Mouse (Mus musculus) megakaryocyte-erythroid progenitor cell, adult 5-6 weeks (primary cell): ENCODE measurements around the gene Mapk3. TPM values are rescaled to one million over a fixed set of nuclear protein-coding genes. Genes with fewer than 3 reads are reported as not detected.

Experiments
- ATAC-seq: replicated peaks from 2 replicates; pipeline ENCODE4 v1.8.0; 2016; ENCODE audit warnings: mild to moderate bottlenecking, inconsistent platforms; ENCODE audit not compliant: severe bottlenecking, poor library complexity, low FRiP score, low TSS enrichment
- total RNA-seq, 2 experiments: library from RNA; stranded (forward) in 1 of 2; stranded (reverse) in 1 of 2; fragments of 200-1000, 215-1000 nt in 1 of 2; fragments of >200 nt in 1 of 2; fragmentation: Nextera tagmentation in 1 of 2; gene quantifications; 2 replicates each; pipeline ENCODE4 v1.2.3; 2014 to 2017

The Mapk3 gene
- total RNA-seq, 2 experiments from 2014 or later, result 20.1 to 41.0 TPM

DNA sequence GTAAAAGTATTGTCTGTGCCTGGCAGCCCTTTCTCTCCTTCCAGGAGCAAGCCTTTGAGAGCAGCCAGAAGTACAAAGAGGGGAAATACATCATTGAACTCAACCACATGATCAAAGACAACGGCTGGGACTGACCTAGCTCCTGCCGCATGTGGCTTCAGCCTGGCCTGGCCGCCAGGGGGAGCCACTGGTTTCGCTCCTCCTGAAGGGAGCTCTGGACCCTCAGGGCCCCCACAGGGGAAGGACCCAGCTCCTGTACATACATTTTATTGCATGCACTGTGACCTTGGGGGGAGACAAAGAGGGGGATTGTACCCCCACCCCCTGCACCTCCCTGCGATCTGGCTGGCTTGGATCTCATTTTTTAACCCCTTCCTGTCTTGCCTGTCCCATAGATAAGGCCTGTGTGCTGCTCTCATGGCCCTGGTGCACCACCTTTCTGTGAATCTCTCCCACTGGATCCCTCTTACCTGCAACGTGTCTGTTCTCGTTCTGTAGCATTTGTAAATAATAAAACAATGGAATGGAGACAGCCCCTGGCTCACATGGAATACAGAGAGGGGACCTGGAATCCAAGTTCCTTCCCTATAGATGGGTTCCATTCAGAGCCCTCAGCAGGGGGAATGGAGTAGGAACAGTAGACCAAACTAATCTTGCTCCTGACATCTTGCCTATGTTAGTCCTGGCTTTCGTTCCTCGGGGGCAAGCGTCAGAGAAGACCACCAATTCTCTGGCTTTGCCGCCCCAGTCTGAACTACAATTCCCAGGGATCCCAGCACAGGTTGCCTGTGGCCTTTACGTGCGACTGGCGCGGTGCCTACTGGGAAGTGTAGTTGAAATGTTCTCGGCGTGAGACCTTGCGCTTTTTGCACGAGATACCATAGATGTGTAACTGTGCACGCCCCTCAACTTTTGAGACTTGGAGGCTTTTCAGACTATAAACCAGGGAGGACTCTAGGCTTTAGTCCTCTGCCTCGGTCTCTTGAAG, 20.9 kb downstream of the Mapk3 start:
- peak; percentile 48 for ATAC-seq

DNA sequence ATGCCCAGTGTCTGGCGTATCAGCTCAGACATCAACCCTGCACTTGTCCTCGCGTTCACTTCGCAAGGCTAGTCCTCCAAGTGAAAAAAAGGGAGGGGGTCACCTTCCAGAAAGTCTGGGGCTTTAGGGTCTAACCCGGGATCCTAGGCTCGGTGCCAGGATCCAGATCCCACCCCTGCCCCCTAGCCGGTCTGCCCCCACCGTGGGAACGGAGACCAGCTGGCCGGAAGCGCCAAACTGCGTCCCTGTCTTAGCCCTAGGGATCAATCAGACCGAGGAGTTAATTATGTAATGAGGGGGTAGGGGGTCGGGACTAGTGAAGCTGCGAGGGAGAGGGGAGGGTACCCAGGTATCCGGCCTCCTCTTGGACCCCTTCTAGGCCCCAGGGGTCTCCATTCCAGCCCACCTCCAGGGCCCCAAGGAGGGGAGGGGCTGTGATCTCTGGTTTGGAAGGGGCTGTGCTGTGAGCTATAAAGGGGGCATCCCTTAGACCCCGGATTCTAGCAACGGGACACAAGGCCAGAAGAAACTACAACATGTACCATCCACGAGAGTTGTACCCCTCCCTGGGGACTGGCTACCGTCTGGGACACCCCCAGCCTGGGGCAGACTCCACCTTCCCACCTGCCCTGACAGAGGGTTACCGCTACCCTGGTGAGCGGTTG, 21.7 kb downstream of the Mapk3 start, which contains the start of gene Tbx6:
Tbx6 (plus strand) TSS at position 513 of the 665 bp plus-strand sequence.
- ATAC-seq, result no peak

DNA sequence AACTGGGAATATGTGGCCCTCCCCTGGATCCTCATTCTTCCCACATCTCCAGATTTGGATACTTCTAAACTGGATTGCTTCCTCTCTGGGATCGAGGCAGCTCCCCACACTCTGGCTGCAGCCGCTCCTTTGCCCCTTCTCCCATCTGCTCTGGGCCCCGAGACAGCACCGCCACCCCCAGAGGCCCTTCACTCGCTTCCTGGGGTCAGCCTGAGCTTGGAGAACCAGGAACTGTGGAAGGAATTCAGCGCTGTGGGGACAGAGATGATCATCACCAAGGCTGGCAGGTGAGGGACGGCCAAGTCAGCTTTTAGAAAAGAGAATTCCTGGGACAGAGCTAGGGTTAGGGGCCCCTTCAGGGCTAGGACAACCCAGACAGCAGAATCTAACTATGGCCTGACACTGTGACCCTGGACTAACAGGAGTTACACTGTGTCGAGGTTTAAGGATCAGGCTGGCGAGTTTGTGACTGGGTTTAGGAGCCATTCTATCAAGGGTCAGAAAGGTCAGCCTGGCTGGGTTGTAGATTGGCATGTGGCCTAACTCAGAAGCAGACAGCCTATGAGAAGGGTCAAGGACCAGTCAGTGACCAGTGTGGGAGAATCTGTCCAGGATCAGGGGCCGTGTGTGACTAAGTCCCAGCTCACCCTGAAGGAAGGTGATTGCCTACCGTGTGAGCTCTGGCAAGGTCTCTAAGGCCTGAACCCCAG, 22.4 kb downstream of the Mapk3 start:
- ATAC-seq, result no peak

DNA sequence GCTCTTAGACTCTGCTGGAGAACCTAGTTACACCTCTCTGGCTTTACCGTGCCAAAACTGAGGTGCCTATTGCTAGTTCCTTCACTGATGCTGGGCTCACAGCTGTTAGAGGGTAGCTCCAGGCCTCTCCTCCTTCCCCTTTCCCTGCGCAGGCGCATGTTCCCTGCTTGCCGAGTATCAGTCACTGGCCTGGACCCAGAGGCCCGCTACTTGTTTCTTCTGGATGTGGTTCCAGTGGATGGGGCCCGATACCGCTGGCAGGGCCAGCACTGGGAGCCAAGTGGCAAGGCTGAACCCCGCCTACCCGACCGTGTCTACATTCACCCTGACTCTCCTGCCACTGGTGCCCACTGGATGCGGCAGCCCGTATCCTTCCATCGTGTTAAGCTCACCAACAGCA, 23.3 kb downstream of the Mapk3 start:
- no peak for ATAC-seq

DNA sequence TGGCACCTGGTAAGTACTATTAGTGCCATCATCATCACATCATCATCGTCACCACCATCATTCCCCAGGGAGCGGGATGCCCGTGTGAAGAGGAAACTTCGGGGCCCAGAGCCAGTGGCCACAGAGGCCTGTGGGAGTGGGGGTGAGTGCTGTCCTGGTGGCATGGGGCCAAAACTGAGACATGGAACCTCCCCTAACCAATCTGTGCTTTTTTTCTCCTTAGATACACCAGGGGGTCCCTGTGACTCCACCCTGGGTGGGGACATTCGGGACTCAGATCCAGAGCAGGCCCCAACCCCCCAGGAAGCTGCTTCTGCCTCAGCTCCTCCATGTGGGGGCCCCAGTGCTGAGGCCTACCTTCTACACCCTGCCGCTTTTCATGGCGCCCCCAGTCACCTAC, 25.1 kb downstream of the Mapk3 start:
- ATAC-seq, result no peak

DNA sequence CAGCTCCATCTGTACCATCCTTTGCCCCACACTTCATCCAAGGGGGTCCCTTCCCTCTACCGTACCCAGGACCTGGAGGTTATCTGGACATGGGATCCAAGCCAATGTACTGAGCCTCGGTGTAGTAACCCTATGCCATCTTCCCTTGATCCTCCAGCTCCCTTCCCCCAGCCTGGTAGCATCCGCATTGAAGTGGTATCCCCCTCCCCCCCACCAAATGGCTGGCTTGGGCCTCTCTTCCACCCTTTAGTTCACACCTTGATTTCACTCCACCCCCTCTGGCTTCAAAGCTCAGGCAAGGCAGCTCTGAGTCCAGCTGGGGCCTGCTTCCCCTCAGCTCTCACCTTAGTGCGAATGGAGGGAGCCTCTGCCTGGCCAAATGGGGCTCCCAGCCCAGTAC, 25.7 kb downstream of the Mapk3 start:
- no peak for ATAC-seq

DNA sequence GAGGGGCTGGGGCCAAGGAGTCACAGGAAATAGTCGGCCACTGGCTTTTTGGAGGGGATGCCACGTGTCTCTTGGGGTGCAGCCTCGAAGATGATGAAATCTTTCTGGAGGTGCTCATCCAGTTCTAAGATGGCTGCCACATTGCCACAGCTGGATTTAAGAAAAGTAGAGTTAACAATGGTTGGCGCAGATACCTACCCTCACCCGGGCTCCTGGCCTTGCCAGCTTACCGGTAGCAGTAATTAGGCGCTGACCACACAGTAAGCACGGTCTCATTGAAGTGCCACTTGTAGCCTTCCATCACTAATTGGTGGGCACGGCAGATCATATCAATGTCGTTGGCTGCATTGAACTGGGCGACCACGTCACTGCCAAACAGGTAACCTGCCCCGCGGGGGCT, 26.7 kb downstream of the Mapk3 start:
- ATAC-seq, result no peak

DNA sequence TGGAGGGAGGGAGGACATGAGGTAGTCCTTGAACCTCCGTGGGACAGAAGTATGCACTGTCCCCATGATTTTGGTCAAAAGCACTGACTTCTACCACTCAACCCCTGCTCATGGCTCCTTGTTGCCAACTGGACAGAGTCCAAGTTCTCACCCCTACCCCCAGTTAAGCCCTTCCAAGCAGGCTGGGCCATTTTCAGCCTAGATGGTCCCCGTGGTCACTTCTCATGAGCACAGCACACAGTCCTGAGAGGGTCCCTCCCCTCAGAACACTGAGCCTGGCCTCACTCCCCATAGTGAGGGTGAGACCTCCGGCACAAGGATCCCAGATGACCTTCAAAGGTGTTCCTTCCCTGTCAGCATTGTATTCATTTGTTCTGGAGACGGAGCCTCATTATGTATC, 29.7 kb downstream of the Mapk3 start:
- ATAC-seq, result no peak

DNA sequence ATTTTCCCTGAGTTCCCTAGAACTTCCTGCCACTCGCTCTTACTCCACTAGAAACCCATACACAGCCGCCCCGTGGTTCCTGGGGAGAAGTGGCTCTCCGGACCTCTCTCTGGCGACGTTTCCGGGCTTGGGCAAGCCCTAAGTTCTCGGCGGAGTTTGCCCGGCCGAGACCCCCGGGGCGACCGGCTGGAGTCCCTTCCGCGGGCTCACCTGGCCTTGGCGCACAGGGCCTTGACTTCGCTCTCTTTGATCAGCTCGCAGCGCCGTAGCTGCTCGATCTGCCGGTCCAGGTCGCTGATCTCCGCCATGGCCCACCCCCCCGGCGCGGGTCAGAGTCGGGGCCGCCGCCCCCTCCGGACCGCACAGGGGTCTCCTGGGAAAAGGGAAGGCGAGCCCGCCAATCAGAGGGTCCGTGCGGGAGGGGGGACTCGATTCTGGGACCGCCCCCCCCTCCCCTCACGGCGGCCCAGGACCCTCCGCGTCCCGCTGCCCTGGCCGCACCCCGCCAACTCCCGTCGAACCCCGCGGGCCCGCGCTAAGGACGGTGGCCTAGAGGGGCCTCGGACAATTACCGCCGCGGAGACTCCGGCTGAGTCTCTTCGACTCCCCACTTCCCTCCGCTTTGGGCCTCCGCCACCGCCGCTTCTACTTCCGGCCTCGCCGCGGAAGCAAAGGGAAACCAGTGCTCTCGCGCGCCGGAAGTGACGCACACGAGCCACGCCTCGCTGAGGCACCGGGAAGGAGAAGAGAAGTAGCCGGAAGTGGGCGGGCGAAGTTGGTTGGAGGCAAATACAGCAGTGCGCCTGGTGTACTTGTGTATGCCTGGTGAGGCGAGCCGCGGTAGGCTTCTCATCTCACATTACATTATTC, 32.7 kb downstream of the Mapk3 start, which contains the start of gene Ppp4c:
Ppp4c (minus strand) TSS at position 646 of the 870 bp plus-strand sequence.
- peak; percentile 89 for ATAC-seq

DNA sequence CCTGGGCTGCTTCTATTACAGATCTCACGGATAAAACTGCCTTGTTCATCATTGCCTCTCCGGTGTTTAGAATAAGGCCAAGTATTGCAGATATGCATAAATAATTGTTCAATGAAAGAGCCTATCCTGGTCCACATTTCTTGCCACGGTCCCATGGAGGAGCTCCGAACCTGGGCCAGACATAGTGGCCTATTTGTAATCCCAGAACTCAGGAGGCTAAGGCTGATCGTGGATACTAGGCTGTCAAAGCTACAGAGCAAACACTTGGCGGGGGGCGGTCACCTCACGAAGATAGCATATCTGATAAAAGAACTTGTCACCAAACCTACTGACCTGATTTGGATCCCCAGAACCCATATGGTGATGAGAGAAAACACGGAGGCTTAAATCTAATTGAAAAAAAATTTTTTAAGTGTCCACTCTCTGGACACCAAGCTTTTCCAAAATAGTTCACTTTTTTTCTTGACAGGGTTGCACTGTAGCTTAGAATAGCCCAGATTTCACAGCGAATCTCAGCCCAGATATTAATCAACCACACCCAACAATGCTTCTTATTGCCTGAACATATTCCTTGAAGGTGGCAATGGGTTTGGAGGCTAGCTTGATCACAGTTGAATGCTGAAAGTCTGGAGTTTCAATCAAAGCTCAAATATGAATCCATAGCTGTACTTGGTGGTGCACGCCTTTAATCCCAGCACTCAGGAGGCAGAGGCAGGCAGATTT, 33.5 kb downstream of the Mapk3 start:
- no peak for ATAC-seq

DNA sequence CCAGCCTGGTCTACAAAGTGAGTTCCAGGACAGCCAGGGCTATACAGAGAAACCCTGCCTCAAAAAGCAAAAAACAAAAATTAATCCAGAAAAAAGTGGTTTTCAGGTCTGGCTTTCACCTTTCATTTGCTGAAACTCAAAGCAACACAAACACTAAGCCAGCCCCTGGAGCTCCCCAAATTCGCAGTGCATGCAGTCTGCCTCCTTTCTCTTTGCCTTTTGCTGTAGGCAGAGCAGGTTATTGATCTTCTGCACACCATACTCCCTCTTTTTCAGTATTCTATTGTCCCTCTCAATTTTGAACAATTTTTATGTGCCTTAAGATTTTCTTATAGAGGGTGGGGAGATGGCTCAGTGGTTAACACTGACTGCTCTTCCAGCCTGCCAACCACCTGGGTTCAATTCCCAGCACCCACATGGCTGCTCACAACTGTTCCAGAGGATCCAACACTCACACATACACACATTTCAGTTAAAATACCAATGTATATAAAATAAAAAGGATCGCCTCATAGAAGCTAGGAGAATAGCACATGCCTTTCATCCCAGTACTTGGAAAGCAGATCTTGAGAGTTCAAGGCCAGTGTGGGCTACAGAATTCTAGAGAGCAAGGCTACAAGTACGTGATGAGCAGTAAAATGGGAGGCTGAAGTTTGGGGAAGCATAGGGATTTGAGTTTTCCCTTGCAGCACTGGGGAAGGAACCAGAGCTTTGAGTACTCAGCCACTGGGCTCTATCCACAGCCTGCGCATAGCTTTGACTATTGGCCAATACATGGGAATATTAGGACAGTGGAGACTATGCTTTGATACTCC, 34.3 kb downstream of the Mapk3 start:
- ATAC-seq, result no peak

DNA sequence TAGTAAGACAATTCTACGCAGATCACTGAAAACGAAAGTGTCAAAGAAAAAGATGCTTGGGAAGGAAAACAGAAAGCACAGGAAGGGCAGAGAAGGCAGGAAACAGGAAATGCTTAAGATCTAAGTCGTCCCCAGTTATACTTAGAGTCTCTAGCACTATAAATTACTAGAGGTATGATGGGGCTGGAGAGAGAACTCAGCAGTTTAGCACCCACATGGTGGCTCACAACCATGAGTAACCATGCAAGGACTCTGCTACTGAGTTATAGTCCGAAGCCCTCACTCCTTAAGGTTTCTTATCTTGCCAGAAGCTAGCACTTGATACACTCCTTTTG, 34.8 kb downstream of the Mapk3 start:
- ATAC-seq, result no peak

DNA sequence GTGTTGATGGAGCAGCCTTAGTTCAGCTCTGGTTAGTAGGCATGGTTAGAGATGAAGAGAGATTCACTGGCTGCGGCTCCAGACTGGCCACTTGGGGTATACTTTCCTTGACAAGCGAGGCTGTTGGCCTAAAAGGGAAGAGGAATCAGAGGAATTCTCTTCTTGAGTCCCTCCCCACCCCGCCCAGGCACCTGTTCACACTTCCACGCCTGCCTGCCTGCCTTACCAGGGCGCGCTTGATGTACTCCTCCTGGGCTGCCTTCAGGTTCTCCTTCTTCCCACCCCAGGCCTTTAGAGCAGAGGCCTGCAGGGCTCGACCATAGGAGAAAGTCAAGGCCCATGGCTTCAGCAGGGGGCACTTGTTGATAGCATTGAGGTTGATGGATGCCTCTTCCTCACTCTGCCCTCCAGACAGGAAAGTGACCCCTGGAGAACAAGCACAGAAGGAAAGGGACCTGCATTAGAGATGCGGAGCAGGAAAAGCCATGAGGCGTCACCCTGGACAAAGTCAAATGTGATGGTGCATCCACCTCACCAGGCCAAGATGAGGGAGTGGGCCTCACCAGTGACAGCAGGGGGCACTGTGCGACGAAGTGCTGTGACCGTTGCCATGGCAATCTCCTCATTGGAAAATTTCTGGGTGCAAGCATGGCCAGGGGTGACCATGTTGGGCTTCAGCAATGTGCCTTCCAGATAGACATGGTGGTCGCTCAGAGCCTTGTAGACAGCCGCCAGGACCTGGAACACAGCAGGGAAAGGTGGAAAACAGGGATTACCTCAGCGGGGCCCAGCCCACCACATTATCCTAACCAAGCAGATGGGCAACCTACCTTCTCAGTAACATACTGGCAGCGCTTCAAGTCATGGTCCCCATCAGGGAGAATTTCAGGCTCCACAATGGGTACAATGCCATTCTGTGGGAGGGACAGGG, 36.3 kb downstream of the Mapk3 start:
- ATAC-seq, result no peak

DNA sequence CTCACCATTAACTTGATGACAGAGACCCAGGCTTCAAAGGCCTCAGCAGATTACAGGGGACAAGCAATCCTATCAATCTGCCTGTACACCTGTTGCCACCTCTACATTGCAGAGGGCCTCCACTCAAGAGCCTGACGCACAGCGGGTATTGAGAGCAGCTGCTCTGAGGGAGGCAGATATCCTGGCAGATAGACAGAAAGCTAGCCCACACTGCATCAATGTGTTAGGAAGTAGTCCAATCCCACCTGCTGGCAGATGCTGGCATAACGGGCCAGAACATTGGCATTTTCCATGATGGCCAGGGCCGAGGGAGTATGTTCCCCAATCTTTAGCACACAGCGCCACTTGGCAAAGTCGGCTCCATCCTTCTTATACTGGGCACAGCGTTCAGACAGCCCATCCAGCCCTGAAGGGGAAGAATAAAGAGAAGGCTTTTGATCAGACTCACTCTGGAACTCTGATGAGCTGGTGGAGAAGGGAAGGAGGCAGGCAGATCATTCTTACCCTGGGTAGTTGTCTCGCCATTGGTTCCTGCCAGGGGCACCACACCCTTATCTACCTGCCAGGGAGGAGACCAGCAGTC, 37.0 kb downstream of the Mapk3 start:
- 0 out of 2 replicates have a peak, but pooled peaks have one; percentile 9 for ATAC-seq

DNA sequence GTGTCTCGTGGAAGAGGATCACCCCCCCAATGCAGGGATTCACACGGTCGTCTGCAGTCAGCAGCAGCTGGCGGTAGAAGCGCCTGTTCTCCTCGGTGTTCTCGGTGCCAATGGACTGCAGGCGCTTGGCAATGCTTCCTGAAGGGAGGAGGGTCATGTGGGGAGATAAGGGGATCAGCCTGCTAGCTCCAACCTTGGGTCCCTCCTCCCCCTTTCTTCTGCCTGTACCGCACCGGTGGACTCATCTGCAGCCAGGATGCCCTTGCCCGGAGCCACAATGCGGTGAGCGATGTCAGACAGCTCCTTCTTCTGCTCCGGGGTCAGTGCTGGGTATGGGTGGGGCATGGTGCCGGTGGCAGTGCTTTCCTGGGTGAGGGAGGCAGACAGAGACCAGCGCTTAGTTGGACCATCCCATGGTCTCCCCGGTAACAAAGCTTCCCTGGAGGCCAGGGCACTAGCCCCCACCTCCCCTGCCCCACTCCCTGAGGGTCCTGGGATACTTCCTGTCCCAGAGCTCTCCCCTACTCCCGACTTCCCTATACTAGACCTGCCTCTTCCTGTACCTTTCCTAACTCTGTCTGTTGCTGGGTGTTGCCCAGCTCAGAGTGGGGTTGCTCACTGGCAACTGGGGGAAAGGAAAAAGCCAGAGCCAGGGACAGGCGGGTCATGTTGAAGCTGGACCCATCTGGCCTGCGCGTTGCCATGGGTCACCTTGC, 38.2 kb downstream of the Mapk3 start, which contains the start of gene Fam57b:
Fam57b (plus strand) TSS at position 258 of the 716 bp plus-strand sequence.
- peak; percentile 28 for ATAC-seq
